Mouse (Mus musculus): ENCODE data around the gene Gm12216. TPM values are rescaled to one million over a fixed set of nuclear protein-coding genes. Genes with fewer than 3 reads are reported as not detected.

Gm12216 gene
- polyA plus RNA-seq, 1 experiment, result 1.6 TPM

GRCm38 (mm10) chr11:53803093-53803492 is 56.0 kb downstream of the Gm12216 start:
- no peaks in the 10 kb centered on the region for H3K27me3 ChIP-seq (ENCODE audit: control insufficient read depth, insufficient read depth, insufficient read length)
- H3K36me3 ChIP-seq (ENCODE audit: control insufficient read depth, insufficient read depth), result no peaks in the 10 kb centered on the region
- no peak overlapping the region for H3K4me3 ChIP-seq
- H3ac ChIP-seq (ENCODE audit: control insufficient read depth, insufficient read length), result no peak overlapping the region
- H3K4me2 ChIP-seq (ENCODE audit: low read depth), result peak overlapping the region; percentile 75
- TF ChIP-seq USF1 (IDR thresholded peaks at IDR 0.05; ENCODE audit: low read depth) (no peak), MYOD1 (IDR thresholded peaks at IDR 0.05; ENCODE audit: control insufficient read depth in 1 of 3, insufficient read length in 2 of 3, low read depth in 2 of 3) (peak in 1 of 3 experiments; percentile 39), TCF3 (IDR thresholded peaks at IDR 0.05; ENCODE audit: insufficient read length, low read depth) (no peak), CEBPB (IDR thresholded peaks at IDR 0.05; ENCODE audit: insufficient read depth, poor library complexity, severe bottlenecking) (no peak), E2F4 (IDR thresholded peaks at IDR 0.05; ENCODE audit: insufficient read depth) (no peak), MYOG (IDR thresholded peaks at IDR 0.05; ENCODE audit: control insufficient read depth in 1 of 3, insufficient read depth in 1 of 3, insufficient read length in 2 of 3, low read depth in 2 of 3) (peak in 1 of 3 experiments; percentile 68)
- H3K79me2 ChIP-seq (ENCODE audit: control insufficient read depth, insufficient read depth), result no peaks in the 10 kb centered on the region

- no peak overlapping the region for H3ac ChIP-seq (ENCODE audit: control insufficient read depth, insufficient read length)
- no peaks in the 10 kb centered on the region for H3K79me2 ChIP-seq (ENCODE audit: control insufficient read depth, insufficient read depth)
- no peaks in the 10 kb centered on the region for H3K27me3 ChIP-seq (ENCODE audit: control insufficient read depth, insufficient read depth, insufficient read length)
- H3K4me3 ChIP-seq, result no peak overlapping the region
- TF ChIP-seq MYOD1 (IDR thresholded peaks at IDR 0.05; ENCODE audit: control insufficient read depth in 1 of 3, insufficient read length in 2 of 3, low read depth in 2 of 3), result peak in 2 of 3 experiments; percentile 22 to 83
- TF ChIP-seq MYOG (IDR thresholded peaks at IDR 0.05; ENCODE audit: control insufficient read depth in 1 of 3, insufficient read depth in 1 of 3, insufficient read length in 2 of 3, low read depth in 2 of 3), result peak in 1 of 3 experiments; percentile 67
- TF ChIP-seq POLR2A (IDR thresholded peaks at IDR 0.05; ENCODE audit: insufficient read length, low read depth), result no peak
- H3K4me2 ChIP-seq (ENCODE audit: low read depth), result no peak overlapping the region
- no peaks in the 10 kb centered on the region for H3K36me3 ChIP-seq (ENCODE audit: control insufficient read depth, insufficient read depth)
Observed at GRCm38 (mm10) chr11:53800975-53801374, 58.1 kb downstream of the Gm12216 start.

DNA sequence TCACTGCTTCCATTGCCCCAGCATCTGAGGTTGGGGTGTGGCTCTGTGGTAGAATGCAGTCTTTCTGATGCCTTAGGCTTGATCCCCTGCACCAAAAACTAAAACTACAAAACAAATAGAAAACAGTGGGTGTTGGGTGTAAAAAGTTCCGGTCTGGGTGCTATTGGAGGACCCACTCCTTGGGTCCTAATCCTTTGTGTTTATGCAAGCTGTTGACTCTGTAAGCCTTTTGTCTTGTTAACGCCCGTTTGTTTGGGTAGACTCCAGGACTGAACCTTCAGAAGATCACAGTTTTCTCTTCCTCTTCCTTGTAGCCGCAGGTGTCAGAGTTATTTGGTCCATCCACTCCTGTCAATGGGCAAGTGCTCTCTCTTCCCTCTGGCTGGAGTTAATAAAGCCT is 59.0 kb downstream of the Gm12216 start:
- TF ChIP-seq MAX (IDR thresholded peaks at IDR 0.05; ENCODE audit: low read depth) (no peak), E2F4 (IDR thresholded peaks at IDR 0.05; ENCODE audit: insufficient read depth) (no peak), MYOD1 (IDR thresholded peaks at IDR 0.05; ENCODE audit: control insufficient read depth in 1 of 3, insufficient read length in 2 of 3, low read depth in 2 of 3) (no peak), POLR2AphosphoS2 (IDR thresholded peaks at IDR 0.05; ENCODE audit: insufficient read length, low read depth) (no peak), TCF3 (IDR thresholded peaks at IDR 0.05; ENCODE audit: insufficient read length, low read depth) (no peak), TCF12 (IDR thresholded peaks at IDR 0.05; ENCODE audit: insufficient read depth, poor library complexity, severe bottlenecking) (no peak), USF1 (IDR thresholded peaks at IDR 0.05; ENCODE audit: low read depth) (no peak), POLR2A (IDR thresholded peaks at IDR 0.05; ENCODE audit: insufficient read length, low read depth) (no peak), CEBPB (IDR thresholded peaks at IDR 0.05; ENCODE audit: insufficient read depth, poor library complexity, severe bottlenecking) (no peak), REST (IDR thresholded peaks at IDR 0.05; ENCODE audit: insufficient read depth, insufficient read length) (no peak), SRF (IDR thresholded peaks at IDR 0.05; ENCODE audit: control insufficient read depth, insufficient read length, low read depth) (no peak), MYOG (IDR thresholded peaks at IDR 0.05; ENCODE audit: control insufficient read depth in 1 of 3, insufficient read depth in 1 of 3, insufficient read length in 2 of 3, low read depth in 2 of 3) (no peak)
- Histone ChIP-seq H3ac (ENCODE audit: control insufficient read depth, insufficient read length) (no peak overlapping the region), H3K36me3 (ENCODE audit: control insufficient read depth, insufficient read depth) (no peaks in the 10 kb centered on the region), H3K4me3 (no peak overlapping the region), H3K27me3 (ENCODE audit: control insufficient read depth, insufficient read depth, insufficient read length) (no peaks in the 10 kb centered on the region), H3K79me2 (ENCODE audit: control insufficient read depth, insufficient read depth) (no peaks in the 10 kb centered on the region), H3K4me2 (ENCODE audit: low read depth) (no peak overlapping the region)

DNA sequence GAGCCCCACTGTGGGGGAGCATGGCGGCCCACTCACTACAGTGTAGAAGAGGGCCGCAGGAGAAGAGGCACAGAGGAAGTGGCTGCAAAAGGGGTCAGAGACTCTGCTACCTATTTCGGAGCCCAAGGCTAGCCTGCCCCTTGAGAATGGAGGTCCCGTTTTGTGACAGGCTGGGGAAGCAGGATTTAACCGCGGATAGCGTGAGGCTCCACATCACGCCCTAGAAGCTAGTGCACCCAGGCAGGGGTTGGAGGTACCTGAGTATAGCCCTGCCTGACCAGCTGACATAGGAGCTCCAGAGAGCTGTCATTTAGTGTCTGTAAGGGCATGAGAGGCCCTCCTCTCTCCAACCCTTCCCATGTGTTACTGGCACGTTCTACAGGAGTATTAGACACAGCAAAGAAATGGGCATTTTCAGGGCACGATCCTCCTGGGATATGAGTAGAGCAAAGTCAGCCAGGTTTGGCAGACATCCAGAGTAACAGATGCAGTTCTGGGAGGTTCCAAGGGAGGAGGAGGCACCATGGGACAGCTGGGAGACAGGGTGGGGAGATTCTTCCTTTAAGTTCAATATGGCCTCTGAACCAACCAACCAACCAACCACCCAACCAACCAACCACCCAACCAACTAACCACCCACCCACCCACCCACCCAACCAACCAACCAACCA is 60.9 kb downstream of the Gm12216 start:
- Histone ChIP-seq H3K4me2 (ENCODE audit: low read depth) (peak overlapping the region; percentile 77), H3K36me3 (ENCODE audit: control insufficient read depth, insufficient read depth) (no peaks in the 10 kb centered on the region), H3ac (ENCODE audit: control insufficient read depth, insufficient read length) (no peak overlapping the region), H3K27me3 (ENCODE audit: control insufficient read depth, insufficient read depth, insufficient read length) (no peaks in the 10 kb centered on the region), H3K79me2 (ENCODE audit: control insufficient read depth, insufficient read depth) (no peaks in the 10 kb centered on the region), H3K4me3 (no peak overlapping the region)
- TF ChIP-seq E2F4 (IDR thresholded peaks at IDR 0.05; ENCODE audit: insufficient read depth), result no peak
- no peak for TF ChIP-seq POLR2A (IDR thresholded peaks at IDR 0.05; ENCODE audit: insufficient read length, low read depth)
- TF ChIP-seq MYOG (IDR thresholded peaks at IDR 0.05; ENCODE audit: control insufficient read depth in 1 of 3, insufficient read depth in 1 of 3, insufficient read length in 2 of 3, low read depth in 2 of 3), result peak; percentile 28 to 83 (median 57)
- peak; percentile 14 to 88 (median 83) for TF ChIP-seq MYOD1 (IDR thresholded peaks at IDR 0.05; ENCODE audit: control insufficient read depth in 1 of 3, insufficient read length in 2 of 3, low read depth in 2 of 3)
- TF ChIP-seq REST (IDR thresholded peaks at IDR 0.05; ENCODE audit: insufficient read depth, insufficient read length), result no peak
- TF ChIP-seq USF1 (IDR thresholded peaks at IDR 0.05; ENCODE audit: low read depth), result no peak
- TF ChIP-seq SRF (IDR thresholded peaks at IDR 0.05; ENCODE audit: control insufficient read depth, insufficient read length, low read depth), result no peak
- TF ChIP-seq CEBPB (IDR thresholded peaks at IDR 0.05; ENCODE audit: insufficient read depth, poor library complexity, severe bottlenecking), result no peak
- no peak for TF ChIP-seq POLR2AphosphoS2 (IDR thresholded peaks at IDR 0.05; ENCODE audit: insufficient read length, low read depth)
- TF ChIP-seq TCF12 (IDR thresholded peaks at IDR 0.05; ENCODE audit: insufficient read depth, poor library complexity, severe bottlenecking), result peak; percentile 82
- no peak for TF ChIP-seq TCF3 (IDR thresholded peaks at IDR 0.05; ENCODE audit: insufficient read length, low read depth)
- TF ChIP-seq MAX (IDR thresholded peaks at IDR 0.05; ENCODE audit: low read depth), result no peak

DNA sequence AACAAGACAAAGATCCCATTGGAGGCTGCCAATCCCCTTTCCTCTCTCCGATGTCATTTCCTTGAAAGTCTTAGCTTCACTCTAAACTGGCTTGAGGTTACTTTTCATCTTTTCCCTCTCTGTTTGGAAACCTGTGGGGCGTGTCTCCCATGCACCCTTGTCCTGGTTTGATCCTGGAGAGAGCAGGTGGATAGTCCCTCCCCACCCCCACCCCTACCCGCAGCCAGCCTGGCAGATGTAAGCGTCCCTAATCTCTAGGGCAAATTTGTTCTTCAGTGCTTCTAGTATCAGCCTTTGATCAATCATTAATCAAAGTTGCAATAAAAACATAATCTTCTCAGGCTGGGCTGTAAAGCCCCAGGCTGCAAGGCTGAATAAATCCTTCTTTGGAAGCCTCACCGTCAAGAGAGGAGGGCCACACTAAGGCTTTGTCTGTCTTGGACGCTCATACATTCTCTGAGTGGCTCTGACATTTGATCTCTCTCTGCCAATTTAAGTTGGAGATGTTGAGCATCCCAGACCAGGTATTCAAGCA is 61.6 kb downstream of the Gm12216 start:
- Histone ChIP-seq H3K4me2 (ENCODE audit: low read depth) (peak overlapping the region; percentile 77), H3K4me3 (no peak overlapping the region), H3ac (ENCODE audit: control insufficient read depth, insufficient read length) (no peak overlapping the region), H3K27me3 (ENCODE audit: control insufficient read depth, insufficient read depth, insufficient read length) (no peaks in the 10 kb centered on the region), H3K79me2 (ENCODE audit: control insufficient read depth, insufficient read depth) (no peaks in the 10 kb centered on the region), H3K36me3 (ENCODE audit: control insufficient read depth, insufficient read depth) (no peaks in the 10 kb centered on the region)
- TF ChIP-seq MYOD1 (IDR thresholded peaks at IDR 0.05; ENCODE audit: control insufficient read depth in 1 of 3, insufficient read length in 2 of 3, low read depth in 2 of 3) (peak in 1 of 3 experiments; percentile 46), POLR2AphosphoS2 (IDR thresholded peaks at IDR 0.05; ENCODE audit: insufficient read length, low read depth) (no peak), TCF12 (IDR thresholded peaks at IDR 0.05; ENCODE audit: insufficient read depth, poor library complexity, severe bottlenecking) (peak; percentile 9), REST (IDR thresholded peaks at IDR 0.05; ENCODE audit: insufficient read depth, insufficient read length) (no peak), CEBPB (IDR thresholded peaks at IDR 0.05; ENCODE audit: insufficient read depth, poor library complexity, severe bottlenecking) (no peak)

Data from myocyte (in vitro differentiated cells).